Mouse (Mus musculus) heart, adult 2 months (tissue): Measurements from ENCODE around the gene Evi2b. TPM values are rescaled to one million over a fixed set of nuclear protein-coding genes. Genes with fewer than 3 reads are reported as not detected.

Experiments used
- DNase-seq, 2 experiments: peaks; one replicate each; pipeline ENCODE4 v3.0.0; 2021
- H3K27ac ChIP-seq: fragments of 200-600 bp; 2 replicates; pipeline ENCODE4 v1.8.1; 2022
- H3K27me3 ChIP-seq: fragments of 200-500 bp; 2 replicates; pipeline ENCODE4 v1.6.1; 2012; ENCODE audit warnings: mild to moderate bottlenecking, low read length, inconsistent platforms, mixed read lengths; ENCODE audit not compliant: control insufficient read depth, insufficient read depth
- H3K36me3 ChIP-seq: fragments of 200-500 bp; 2 replicates; pipeline ENCODE4 v1.6.1; 2012; ENCODE audit warnings: low read length, inconsistent platforms; ENCODE audit not compliant: control insufficient read depth, insufficient read depth
- H3K4me1 ChIP-seq: fragments of 200-500 bp; 2 replicates; pipeline ENCODE4 v1.6.1; 2011; ENCODE audit warnings: low read length; ENCODE audit not compliant: control insufficient read depth, insufficient read depth
- H3K4me3 ChIP-seq: fragments of 200-600 bp; 2 replicates; pipeline ENCODE4 v1.8.1; 2022
- H3K79me2 ChIP-seq: fragments of 200-500 bp; replicated peaks from 2 replicates; pipeline ENCODE4 v1.6.1; 2012; ENCODE audit warnings: mild to moderate bottlenecking, inconsistent platforms, low read length, moderate library complexity, mixed read lengths; ENCODE audit not compliant: control insufficient read depth, insufficient read depth
- H3K9ac ChIP-seq: fragments of 200-500 bp; 2 replicates; pipeline ENCODE4 v1.6.1; 2012; ENCODE audit warnings: low read depth, mild to moderate bottlenecking, control low read depth, inconsistent platforms, low read length, mixed read lengths
- CTCF ChIP-seq: fragments of 200-600 bp; IDR thresholded peaks from 2 replicates; pipeline ENCODE4 v1.8.1; 2022; ENCODE audit warnings: antibody characterized with exemption, mild to moderate bottlenecking, moderate library complexity
- EP300 ChIP-seq: fragments of 200-500 bp; IDR thresholded peaks from 2 replicates; pipeline ENCODE4 v1.6.1; 2011; ENCODE audit warnings: low read depth, low read length, control low read depth; ENCODE audit not compliant: insufficient read depth
- POLR2A ChIP-seq: fragments of 200-500 bp; IDR thresholded peaks from 2 replicates; pipeline ENCODE4 v1.6.1; 2011; ENCODE audit warnings: mild to moderate bottlenecking, low read depth, low read length, control low read depth; ENCODE audit not compliant: insufficient read depth
- WGBS: fragments of 180-500 bp; shearing (Covaris S2); methylation state at CpG from one replicate; pipeline ENCODE4 v1.1.7; 2018; 5-methylcytosine and 5-hydroxymethylcytosine counted together
- intact Hi-C: fragments of 180-260 bp; cut with DNase I; formaldehyde crosslinking; loops from one replicate; pipeline ENCODE4 v1.15.1; 2025
- polyA plus RNA-seq: library from polyadenylated mRNA; depleted of rRNA; stranded (reverse); fragments of >200 nt; gene quantifications from 2 replicates; pipeline ENCODE4 v1.2.3, GENCODE M21; 2012
- total RNA-seq, 2 experiments: library from RNA; stranded (reverse); gene quantifications; 2 replicates each; pipeline ENCODE4 v1.2.3; 2021

Gene Evi2b
- total and polyA plus RNA-seq, 3 experiments = 0.43 to 4.2 (median 1.0) TPM

GRCm38 (mm10) chr11:79552622-79553021 is 29.1 kb upstream of the Evi2b start:
- 56% methylated on average over 1 of the region's 1 CpGs for WGBS
- 0 out of 2 replicates have a peak, but pooled peaks cover 2% of the 10 kb centered on the region for H3K36me3 ChIP-seq

GRCm38 (mm10) chr11:79536293-79536692 is 12.7 kb upstream of the Evi2b start:
- TF ChIP-seq POLR2A (no peak), CTCF (no peak), EP300 (no peak)
- intact Hi-C loops = no loop called here
- WGBS = 96% methylated on average over 3 of the region's 3 CpGs
- Histone ChIP-seq H3K4me1 (peaks cover 3% of the 10 kb centered on the region), H3K27ac (no peak overlapping the region), H3K4me3 (no peak overlapping the region), H3K79me2 (no peaks in the 10 kb centered on the region), H3K9ac (no peak overlapping the region), H3K27me3 (no peaks in the 10 kb centered on the region), H3K36me3 (no peaks in the 10 kb centered on the region)
- DNase-seq = no peak

More at GRCm38 (mm10) chr11:79552622-79553021, 29.1 kb upstream of the Evi2b start:
- Histone ChIP-seq H3K27ac (no peak overlapping the region), H3K9ac (no peak overlapping the region), H3K27me3 (no peaks in the 10 kb centered on the region), H3K79me2 (no peaks in the 10 kb centered on the region), H3K4me3 (no peak overlapping the region), H3K4me1 (no peaks in the 10 kb centered on the region)
- DNase-seq = no peak
- intact Hi-C loops = no loop called here
- TF ChIP-seq EP300 = no peak
- no peak for TF ChIP-seq POLR2A
- TF ChIP-seq CTCF = no peak

GRCm38 (mm10) chr11:79535554-79535953 is 12.0 kb upstream of the Evi2b start:
- Histone ChIP-seq H3K4me3 (no peak overlapping the region), H3K27ac (no peak overlapping the region), H3K27me3 (no peaks in the 10 kb centered on the region), H3K79me2 (no peaks in the 10 kb centered on the region), H3K4me1 (peaks cover 3% of the 10 kb centered on the region), H3K9ac (no peak overlapping the region), H3K36me3 (no peaks in the 10 kb centered on the region)
- TF ChIP-seq POLR2A (no peak), EP300 (no peak), CTCF (no peak)
- no peak for DNase-seq
- WGBS = 72% methylated on average over 4 of the region's 4 CpGs
- intact Hi-C loops = no loop called here

GRCm38 (mm10) chr11:79533950-79534690 is 10.6 kb upstream of the Evi2b start:
- Histone ChIP-seq H3K27me3 (no peaks in the 10 kb centered on the region), H3K36me3 (no peaks in the 10 kb centered on the region), H3K4me1 (peaks cover 3% of the 10 kb centered on the region), H3K9ac (no peak overlapping the region), H3K79me2 (no peaks in the 10 kb centered on the region), H3K4me3 (no peak overlapping the region), H3K27ac (no peak overlapping the region)
- WGBS = 62% methylated on average over 8 of the region's 8 CpGs
- peak; percentile 29 to 37 for DNase-seq
- intact Hi-C loops = no loop called here
- TF ChIP-seq POLR2A (no peak), CTCF (no peak), EP300 (no peak)

GRCm38 (mm10) chr11:79533311-79533710 is 9.7 kb upstream of the Evi2b start:
- DNase-seq = no peak
- WGBS = 71% methylated on average over 6 of the region's 6 CpGs
- Histone ChIP-seq H3K79me2 (no peaks in the 10 kb centered on the region), H3K27ac (no peak overlapping the region), H3K36me3 (no peaks in the 10 kb centered on the region), H3K9ac (no peak overlapping the region), H3K4me1 (peaks cover 3% of the 10 kb centered on the region), H3K27me3 (no peaks in the 10 kb centered on the region), H3K4me3 (no peak overlapping the region)
- intact Hi-C loops = no loop called here
- no peak for TF ChIP-seq CTCF
- no peak for TF ChIP-seq POLR2A
- no peak for TF ChIP-seq EP300

GRCm38 (mm10) chr11:79531485-79531884 is 7.9 kb upstream of the Evi2b start:
- no peak overlapping the region for H3K27ac ChIP-seq
- no peaks in the 10 kb centered on the region for H3K27me3 ChIP-seq
- H3K79me2 ChIP-seq = no peaks in the 10 kb centered on the region
- TF ChIP-seq POLR2A (no peak), EP300 (no peak), CTCF (no peak)
- intact Hi-C loops = no loop called here
- WGBS = 96% methylated on average over 4 of the region's 4 CpGs
- DNase-seq = no peak
- peaks cover 7% of the 10 kb centered on the region for H3K4me1 ChIP-seq
- no peak overlapping the region for H3K4me3 ChIP-seq
- H3K9ac ChIP-seq = no peak overlapping the region
- H3K36me3 ChIP-seq = no peaks in the 10 kb centered on the region
